Mouse (Mus musculus): ENCODE data around the gene Stat2.
A peak's percentile ranks its signal among the peaks of the same experiment; 100 is the strongest.

DNA sequence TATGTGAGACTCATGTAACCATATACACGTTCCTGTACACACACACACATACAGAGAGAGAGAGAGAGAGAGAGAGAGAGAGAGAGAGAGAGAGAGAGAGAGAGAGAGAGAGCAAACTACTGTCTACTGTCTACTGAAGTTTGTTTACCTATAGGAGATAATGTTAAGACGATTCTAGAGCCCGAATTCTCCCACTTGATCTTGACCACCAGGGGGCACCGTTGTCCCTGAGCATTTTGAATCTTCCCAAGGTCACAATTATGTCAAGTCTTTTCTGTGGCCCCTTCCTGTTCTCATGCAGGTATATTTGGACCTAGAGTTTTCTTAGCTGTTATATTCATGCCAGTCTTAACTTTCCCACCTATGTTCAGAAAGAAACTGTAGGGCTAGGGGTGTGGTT is 65.2 kb downstream of the Stat2 start:
- TF ChIP-seq CTCF (IDR thresholded peaks at IDR 0.05; ENCODE audit: low read depth, low read length), result peak; percentile 84
- no peak for TF ChIP-seq POLR2AphosphoS5 (IDR thresholded peaks at IDR 0.05; ENCODE audit: insufficient replicate concordance, low read depth, low read length)
